9 mouse cellular contexts compared by ENCODE assay signal in the genomic region with DNA sequence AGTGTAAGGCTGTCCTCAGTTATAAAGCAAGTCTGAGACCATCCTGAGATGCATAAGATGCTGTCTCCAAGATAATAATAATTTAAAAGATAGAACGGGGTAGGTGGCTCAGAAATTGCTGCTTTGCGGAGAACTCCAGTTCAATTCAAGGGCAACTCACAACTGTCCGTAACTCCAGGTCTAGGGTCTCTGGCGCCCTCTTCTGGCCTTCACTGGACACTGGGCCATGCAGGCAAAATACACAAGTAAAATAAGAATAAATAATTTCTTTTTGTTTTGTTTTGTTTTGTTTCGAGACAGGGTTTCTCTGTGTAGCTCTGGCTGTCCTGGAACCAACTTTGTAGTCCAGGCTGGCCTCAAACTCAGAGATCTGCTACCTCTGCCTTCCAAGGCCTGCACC. TPM values are rescaled to one million over a fixed set of nuclear protein-coding genes. Genes with fewer than 3 reads are reported as not detected.
DNase-seq lines count a peak whose midpoint lies in the region; ATAC-seq and TF ChIP-seq lines count a peak whose summit lies in the region.
"Had no signal": no experiment of that assay in that cellular context is flagged by ENCODE, and none has a peak within 500 bp of the region (broad histone marks: within the 10 kb centered on the region; RNA-seq: fewer than 3 reads in every experiment).

No protein-coding gene starts in this region.

- no peaks in the 10 kb centered on the region for H3K9me3 ChIP-seq in forebrain, postnatal 0 days (ENCODE audit: low read length)
- no peaks in the 10 kb centered on the region for H3K9me3 ChIP-seq in forebrain, embryonic 15.5 days

- no peak overlapping the region for H3K4me3 ChIP-seq in forebrain, postnatal 0 days (ENCODE audit: low read depth, low read length)
- H3K4me3 ChIP-seq in forebrain, embryonic 15.5 days: no peak overlapping the region

- H3K27me3 ChIP-seq in forebrain, postnatal 0 days (ENCODE audit: insufficient read depth, low read length): no peaks in the 10 kb centered on the region
- no peaks in the 10 kb centered on the region for H3K27me3 ChIP-seq in forebrain, embryonic 15.5 days

- H3K27ac ChIP-seq in forebrain, postnatal 0 days (ENCODE audit: low read depth, low read length): no peak overlapping the region
- H3K27ac ChIP-seq in forebrain, embryonic 15.5 days (replicated peaks): no peak overlapping the region

- WGBS in forebrain, postnatal 0 days: 10% methylated on average over 5 of the region's 5 CpGs
- WGBS in forebrain, embryonic 15.5 days: 15% methylated on average over 5 of the region's 5 CpGs

- peak; percentile 71 for TF ChIP-seq CTCF in forebrain, postnatal 0 days (IDR thresholded peaks at IDR 0.05; ENCODE audit: low read depth)

- DNase-seq in forebrain, postnatal 0 days: peak; percentile 65
- DNase-seq in ovary, postnatal 10 days (ENCODE audit: low spot score): peak; percentile 45
- DNase-seq in ovary, adult 18-20 months (ENCODE audit: low spot score): no peak
- DNase-seq in c-Kit-positive CD71-negative TER-119-negative erythroid progenitor cells, embryonic 14.5 days (ENCODE audit: low read depth): peak; percentile 80
- peak; percentile 83 for DNase-seq in heart, postnatal 4 days
- peak; percentile 61 to 78 for DNase-seq in lung, postnatal 4 days
- peak; percentile 72 for DNase-seq in thymus, postnatal 25 days

- no peaks in the 10 kb centered on the region for H3K36me3 ChIP-seq in forebrain, postnatal 0 days (ENCODE audit: insufficient read depth)
- H3K36me3 ChIP-seq in forebrain, embryonic 15.5 days: no peaks in the 10 kb centered on the region

- H3K9ac ChIP-seq in forebrain, postnatal 0 days: no peak overlapping the region
- H3K9ac ChIP-seq in forebrain, embryonic 15.5 days (replicated peaks): no peak overlapping the region

- H3K4me2 ChIP-seq in forebrain, postnatal 0 days (ENCODE audit: low read depth): no peak overlapping the region
- H3K4me2 ChIP-seq in forebrain, embryonic 15.5 days (replicated peaks): no peak overlapping the region

- ATAC-seq in forebrain, postnatal 0 days: no peak; the same call in 1 of the 2 replicates
- ATAC-seq in forebrain, embryonic 15.5 days (replicated peaks): no peak

- H3K4me1 ChIP-seq in forebrain, postnatal 0 days (ENCODE audit: insufficient read depth): no peaks in the 10 kb centered on the region
- 0 out of 2 replicates have a peak, but pooled peaks cover 2% of the 10 kb centered on the region for H3K4me1 ChIP-seq in forebrain, embryonic 15.5 days

RNA-seq across cellular contexts. Expression of gene Extl1, which starts 4.7 kb away (rescaled TPM):
- total RNA-seq in forebrain, postnatal 0 days (2014; rRNA removed): 0.95 and 1.4 TPM in 2 replicates
- 1.2 TPM in 2 replicates for polyA plus RNA-seq in forebrain, postnatal 0 days (2015; fragmentation: Nextera tagmentation; extraction: Ambion mirVana)
- polyA plus RNA-seq in forebrain, embryonic 15.5 days (2015; fragmentation: Nextera tagmentation; extraction: Ambion mirVana): 0.22 and 0.34 TPM in 2 replicates
- 1 to 10 TPM; 2.7 to 2.9 TPM for total RNA-seq in heart, postnatal 4 days (2021)

RNA-seq across cellular contexts. Expression of gene Pafah2, which starts 7.7 kb away (rescaled TPM):
- 11.1 and 18.0 TPM in 2 replicates for total RNA-seq in forebrain, postnatal 0 days (2014; rRNA removed)
- 6.4 and 7.6 TPM in 2 replicates for polyA plus RNA-seq in forebrain, postnatal 0 days (2015; fragmentation: Nextera tagmentation; extraction: Ambion mirVana)
- 7.7 TPM in 2 replicates for polyA plus RNA-seq in forebrain, embryonic 15.5 days (2015; fragmentation: Nextera tagmentation; extraction: Ambion mirVana)
- 1 to 10 TPM; 8.6 to 8.9 TPM for total RNA-seq in heart, postnatal 4 days (2021)

RNA-seq across cellular contexts. Expression of gene Slc30a2, which starts 45.4 kb away (rescaled TPM):
- 0.08 TPM in 1 of 2 replicates, not detected in the other for total RNA-seq in forebrain, postnatal 0 days (2014; rRNA removed)
- 0.15 and 0.28 TPM in 2 replicates for polyA plus RNA-seq in forebrain, postnatal 0 days (2015; fragmentation: Nextera tagmentation; extraction: Ambion mirVana)
- polyA plus RNA-seq in forebrain, embryonic 15.5 days (2015; fragmentation: Nextera tagmentation; extraction: Ambion mirVana): 0.05 and 0.11 TPM in 2 replicates
- under 1 TPM; 0.29 to 0.61 TPM for total RNA-seq in heart, postnatal 4 days (2021)
- polyA plus RNA-seq: stomach, embryonic 14.5 days had no signal
